Mouse (Mus musculus): ENCODE data around the gene Kif9.
A peak's percentile ranks its signal among the peaks of the same experiment; 100 is the strongest.

Gene Kif9

GRCm38 (mm10) chr9:110476124-110477091 is at the start of gene Kif9, which contains the start of gene Klhl18:
Gene Kif9 (plus strand): TSS chr9:110476958.
Gene Klhl18 (minus strand): TSS chr9:110476694.
- Histone ChIP-seq H3K27me3 (ENCODE audit: control insufficient read depth, insufficient read depth, low read length, poor library complexity, severe bottlenecking) (no peaks in the 10 kb centered on the region), H3K36me3 (ENCODE audit: control insufficient read depth, insufficient read depth, low read length, poor library complexity, severe bottlenecking) (no peaks in the 10 kb centered on the region; the same call in 1 of the 2 replicates)
- DNase-seq (ENCODE audit: low read depth, low spot score), result peak; percentile 95

DNA sequence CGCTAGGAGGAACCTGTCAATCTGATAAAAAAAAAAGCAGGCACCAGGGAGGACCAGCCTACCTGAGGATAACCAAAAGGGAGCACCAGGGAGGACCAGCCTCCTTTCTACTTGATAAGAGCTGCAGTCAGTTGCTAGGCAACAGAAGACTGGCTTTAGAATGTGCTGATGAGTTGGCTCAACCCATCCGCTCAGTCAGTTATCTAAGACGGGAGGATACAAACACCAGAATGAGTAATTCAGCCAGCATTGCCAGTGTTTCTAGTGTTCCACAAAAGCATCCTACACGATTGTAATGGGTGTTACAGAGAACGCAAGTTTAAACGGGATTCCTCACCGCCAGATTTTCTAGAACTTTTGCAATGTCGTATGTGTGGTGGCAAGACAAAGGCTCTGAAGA is 45.5 kb upstream of the Kif9 start:
- peaks cover 8% of the 10 kb centered on the region for H3K36me3 ChIP-seq (ENCODE audit: control insufficient read depth, insufficient read depth, low read length, poor library complexity, severe bottlenecking)
- H3K27me3 ChIP-seq (ENCODE audit: control insufficient read depth, insufficient read depth, low read length, poor library complexity, severe bottlenecking), result no peaks in the 10 kb centered on the region
- DNase-seq (ENCODE audit: low read depth, low spot score), result no peak

DNA sequence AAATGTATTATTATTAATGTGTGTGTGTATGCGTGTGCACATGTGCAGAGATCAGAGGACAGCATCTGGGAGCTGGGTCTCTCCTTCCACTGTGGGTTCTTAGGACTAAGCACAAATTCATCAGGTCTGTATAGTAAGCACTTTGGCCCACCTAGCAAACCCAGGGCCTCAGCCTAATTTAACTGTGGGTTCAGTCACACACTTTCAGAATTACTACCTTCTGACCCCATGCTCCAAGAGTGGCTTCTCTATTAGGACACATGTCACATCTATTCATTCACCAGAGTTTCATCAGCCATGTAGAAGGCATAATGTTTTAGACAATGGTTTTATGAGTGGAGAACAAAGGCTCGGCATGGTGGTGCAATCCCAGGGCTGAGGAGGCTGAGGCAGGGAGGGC is 43.7 kb upstream of the Kif9 start:
- no peak for DNase-seq (ENCODE audit: low read depth, low spot score)

DNA sequence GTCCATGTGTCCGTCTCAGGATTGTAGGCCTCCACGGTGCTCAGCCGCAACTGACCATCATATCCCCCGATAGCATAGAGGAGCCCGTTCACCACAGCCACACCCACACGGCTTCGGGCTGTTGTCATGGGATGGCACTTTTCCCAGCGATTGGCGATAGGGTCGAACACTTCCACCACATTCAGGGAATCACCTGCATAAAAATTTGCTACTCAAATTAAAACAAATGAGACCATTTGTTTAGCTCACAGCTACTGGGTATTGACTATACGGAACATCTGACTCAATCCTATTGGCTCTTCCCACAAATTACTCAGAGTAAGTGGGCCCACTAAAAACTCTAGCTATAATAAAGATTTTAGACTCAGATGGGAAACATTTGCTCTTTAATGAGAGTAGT is 40.7 kb upstream of the Kif9 start:
- H3K27me3 ChIP-seq (ENCODE audit: control insufficient read depth, insufficient read depth, low read length, poor library complexity, severe bottlenecking), result no peaks in the 10 kb centered on the region
- no peak for DNase-seq (ENCODE audit: low read depth, low spot score)
- H3K36me3 ChIP-seq (ENCODE audit: control insufficient read depth, insufficient read depth, low read length, poor library complexity, severe bottlenecking), result peaks cover 19% of the 10 kb centered on the region

More for the DNA sequence above, 43.7 kb upstream of the Kif9 start:
- Histone ChIP-seq H3K36me3 (ENCODE audit: control insufficient read depth, insufficient read depth, low read length, poor library complexity, severe bottlenecking) (peaks cover 12% of the 10 kb centered on the region), H3K27me3 (ENCODE audit: control insufficient read depth, insufficient read depth, low read length, poor library complexity, severe bottlenecking) (no peaks in the 10 kb centered on the region)

DNA sequence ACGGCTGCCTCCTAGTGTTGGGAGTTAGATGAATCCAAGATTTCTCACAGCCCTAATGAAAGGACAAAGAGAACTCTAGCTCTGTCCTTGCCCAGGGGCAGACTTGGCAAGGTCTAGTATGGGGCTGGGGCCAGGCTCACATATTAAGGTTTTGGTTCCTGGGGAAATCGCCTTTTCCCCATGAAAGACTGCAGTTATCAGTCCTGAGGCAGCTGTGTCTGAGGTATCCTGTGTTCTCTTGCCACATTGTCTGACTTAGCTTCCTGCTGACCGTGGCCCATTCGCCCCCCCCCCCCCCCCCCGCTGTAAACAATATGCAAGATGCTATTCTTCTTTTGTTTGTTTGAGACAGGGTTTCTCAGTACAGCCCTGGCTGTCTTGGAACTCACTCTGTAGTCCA is 36.7 kb upstream of the Kif9 start:
- DNase-seq (ENCODE audit: low read depth, low spot score), result no peak
- peaks cover 19% of the 10 kb centered on the region for H3K36me3 ChIP-seq (ENCODE audit: control insufficient read depth, insufficient read depth, low read length, poor library complexity, severe bottlenecking)
- no peaks in the 10 kb centered on the region for H3K27me3 ChIP-seq (ENCODE audit: control insufficient read depth, insufficient read depth, low read length, poor library complexity, severe bottlenecking)

GRCm38 (mm10) chr9:110440559-110440958 is 36.2 kb upstream of the Kif9 start:
- Histone ChIP-seq H3K27me3 (ENCODE audit: control insufficient read depth, insufficient read depth, low read length, poor library complexity, severe bottlenecking) (no peaks in the 10 kb centered on the region), H3K36me3 (ENCODE audit: control insufficient read depth, insufficient read depth, low read length, poor library complexity, severe bottlenecking) (peaks cover 16% of the 10 kb centered on the region)
- DNase-seq (ENCODE audit: low read depth, low spot score), result peak; percentile 7

- H3K36me3 ChIP-seq (ENCODE audit: control insufficient read depth, insufficient read depth, low read length, poor library complexity, severe bottlenecking), result no peaks in the 10 kb centered on the region
- no peak for DNase-seq (ENCODE audit: low read depth, low spot score)
- no peaks in the 10 kb centered on the region for H3K27me3 ChIP-seq (ENCODE audit: control insufficient read depth, insufficient read depth, low read length, poor library complexity, severe bottlenecking)
Observed at GRCm38 (mm10) chr9:110448356-110448755, 28.4 kb upstream of the Kif9 start.

- H3K27me3 ChIP-seq (ENCODE audit: control insufficient read depth, insufficient read depth, low read length, poor library complexity, severe bottlenecking), result no peaks in the 10 kb centered on the region
- DNase-seq (ENCODE audit: low read depth, low spot score), result peak; percentile 91
- no peaks in the 10 kb centered on the region for H3K36me3 ChIP-seq (ENCODE audit: control insufficient read depth, insufficient read depth, low read length, poor library complexity, severe bottlenecking)
Observed at GRCm38 (mm10) chr9:110448857-110449617, 27.7 kb upstream of the Kif9 start.

- DNase-seq (ENCODE audit: low read depth, low spot score), result peak; percentile 65
- H3K27me3 ChIP-seq (ENCODE audit: control insufficient read depth, insufficient read depth, low read length, poor library complexity, severe bottlenecking), result no peaks in the 10 kb centered on the region
- H3K36me3 ChIP-seq (ENCODE audit: control insufficient read depth, insufficient read depth, low read length, poor library complexity, severe bottlenecking), result no peaks in the 10 kb centered on the region
Observed at GRCm38 (mm10) chr9:110452523-110452922, 24.2 kb upstream of the Kif9 start.

GRCm38 (mm10) chr9:110457926-110458325 is 18.8 kb upstream of the Kif9 start:
- peak; percentile 41 for DNase-seq (ENCODE audit: low read depth, low spot score)
- Histone ChIP-seq H3K27me3 (ENCODE audit: control insufficient read depth, insufficient read depth, low read length, poor library complexity, severe bottlenecking) (no peaks in the 10 kb centered on the region), H3K36me3 (ENCODE audit: control insufficient read depth, insufficient read depth, low read length, poor library complexity, severe bottlenecking) (no peaks in the 10 kb centered on the region)

GRCm38 (mm10) chr9:110459145-110459727 is 17.5 kb upstream of the Kif9 start:
- Histone ChIP-seq H3K27me3 (ENCODE audit: control insufficient read depth, insufficient read depth, low read length, poor library complexity, severe bottlenecking) (no peaks in the 10 kb centered on the region), H3K36me3 (ENCODE audit: control insufficient read depth, insufficient read depth, low read length, poor library complexity, severe bottlenecking) (no peaks in the 10 kb centered on the region)
- DNase-seq (ENCODE audit: low read depth, low spot score), result peak; percentile 66

DNA sequence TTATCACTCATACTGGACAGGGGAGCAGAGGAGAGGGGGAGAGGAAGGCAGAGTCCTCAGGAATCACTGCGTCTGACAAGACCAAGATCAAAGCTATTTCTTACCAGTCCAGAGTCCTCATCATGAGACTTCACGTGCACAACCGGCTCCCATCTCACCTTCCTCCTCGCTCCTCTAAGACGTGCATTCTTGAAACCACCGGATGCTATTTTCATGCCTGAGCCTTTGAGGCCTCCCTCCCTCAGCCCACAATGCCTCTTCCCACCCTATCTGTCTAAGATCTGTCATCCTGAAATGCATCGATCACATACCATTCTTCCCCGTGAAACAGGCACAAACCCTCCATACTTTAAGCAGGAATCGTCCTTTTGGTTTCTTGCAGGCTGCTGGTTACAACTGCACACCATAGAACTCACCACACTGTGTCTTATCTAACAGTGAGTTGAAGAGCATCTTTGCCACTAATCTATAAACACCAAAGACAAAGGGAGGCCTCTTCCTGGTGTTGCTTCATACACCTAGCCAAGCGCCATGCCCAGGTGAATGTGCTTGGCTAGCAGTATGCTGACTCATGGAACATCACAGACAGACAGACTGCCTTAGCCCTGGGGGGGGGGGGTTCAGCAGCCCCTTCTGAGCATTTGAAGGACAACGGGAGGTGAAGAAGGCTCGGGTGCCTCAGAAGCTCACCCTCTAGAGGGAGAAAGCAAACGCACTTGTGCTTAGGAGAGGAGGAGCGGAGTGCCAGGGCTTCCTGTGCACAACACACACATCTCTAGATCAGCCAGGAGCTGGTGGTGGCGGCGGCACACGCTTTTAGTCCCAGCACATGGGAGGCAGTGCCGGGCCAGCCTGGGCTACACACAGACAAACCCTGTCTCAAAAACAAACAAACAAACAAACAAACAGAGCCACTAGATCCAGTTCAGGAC is 15.6 kb upstream of the Kif9 start:
- H3K27me3 ChIP-seq (ENCODE audit: control insufficient read depth, insufficient read depth, low read length, poor library complexity, severe bottlenecking), result no peaks in the 10 kb centered on the region
- H3K36me3 ChIP-seq (ENCODE audit: control insufficient read depth, insufficient read depth, low read length, poor library complexity, severe bottlenecking), result no peaks in the 10 kb centered on the region
- no peak for DNase-seq (ENCODE audit: low read depth, low spot score)

- Histone ChIP-seq H3K36me3 (ENCODE audit: control insufficient read depth, insufficient read depth, low read length, poor library complexity, severe bottlenecking) (no peaks in the 10 kb centered on the region), H3K27me3 (ENCODE audit: control insufficient read depth, insufficient read depth, low read length, poor library complexity, severe bottlenecking) (no peaks in the 10 kb centered on the region)
- no peak for DNase-seq (ENCODE audit: low read depth, low spot score)
Observed at GRCm38 (mm10) chr9:110462321-110462720, 14.4 kb upstream of the Kif9 start.

Data from splenic B cell, adult 2 months (primary cell).